Mouse (Mus musculus) stomach, embryonic 14.5 days (tissue): ENCODE measurements around the gene Nr2f1. TPM values are rescaled to one million over a fixed set of nuclear protein-coding genes. Genes with fewer than 3 reads are reported as not detected.
A peak's percentile ranks its signal among the peaks of the same experiment; 100 is the strongest.

Experiments
- ATAC-seq: fragments of 200-750 bp; cut with Nextera tagmentation; 2 replicates; pipeline ENCODE4 v1.8.0; 2017; ENCODE audit warnings: low read depth, moderate TSS enrichment; ENCODE audit not compliant: insufficient number of reproducible peaks, insufficient read depth, low FRiP score
- H3K27ac ChIP-seq: fragments of 300-500 bp; sonication (generic); 2 replicates; pipeline ENCODE4 v1.5.1; 2014; ENCODE audit warnings: mild to moderate bottlenecking, low read length, moderate library complexity, mixed read lengths
- H3K27me3 ChIP-seq: fragments of 300-500 bp; sonication (generic); 2 replicates; pipeline ENCODE4 v1.6.1; 2014; ENCODE audit warnings: low read length, control low read depth, mixed read lengths; ENCODE audit not compliant: control insufficient read depth, insufficient read depth
- H3K36me3 ChIP-seq: fragments of 300-500 bp; sonication (generic); 2 replicates; pipeline ENCODE4 v1.6.1; 2014; ENCODE audit warnings: mild to moderate bottlenecking, control low read depth, low read length, moderate library complexity, mixed read lengths; ENCODE audit not compliant: control insufficient read depth, insufficient read depth
- H3K4me1 ChIP-seq: fragments of 300-500 bp; sonication (generic); 2 replicates; pipeline ENCODE4 v1.6.1; 2014; ENCODE audit warnings: low read length, control low read depth, mixed read lengths; ENCODE audit not compliant: control insufficient read depth, insufficient read depth
- H3K4me2 ChIP-seq: fragments of 300-500 bp; sonication (generic); replicated peaks from 2 replicates; pipeline ENCODE4 v1.6.1; 2014; ENCODE audit warnings: low read depth, low read length, control low read depth
- H3K4me3 ChIP-seq: fragments of 300-500 bp; sonication (generic); 2 replicates; pipeline ENCODE4 v1.5.1; 2014; ENCODE audit warnings: low read depth, low read length, control low read depth
- H3K9ac ChIP-seq: fragments of 300-500 bp; sonication (generic); replicated peaks from 2 replicates; pipeline ENCODE4 v1.6.1; 2014; ENCODE audit warnings: low read depth, mild to moderate bottlenecking, control low read depth, low read length, moderate library complexity, mixed read lengths
- H3K9me3 ChIP-seq: fragments of 300-500 bp; sonication (generic); 2 replicates; pipeline ENCODE4 v1.6.1; 2016; ENCODE audit warnings: low read depth, low read length, control low read depth; ENCODE audit not compliant: control insufficient read depth
- WGBS: fragments of 180-500 bp; shearing (Covaris S2); extraction: QIAGEN DNeasy Blood & Tissue Kit; methylation state at CpG from one replicate; pipeline ENCODE4 v1.1.7; 2014; 5-methylcytosine and 5-hydroxymethylcytosine counted together
- polyA plus RNA-seq: library from polyadenylated mRNA; unstranded; fragments of >200 nt; fragmentation: Nextera tagmentation; extraction: Ambion mirVana; gene quantifications from 2 replicates; pipeline ENCODE4 v1.2.1, GENCODE M21; 2014

Nr2f1 gene
- polyA plus RNA-seq, 1 experiment from 2014 or later = 31.4 TPM

GRCm38 (mm10) chr13:78187833-78188232, 11.7 kb downstream of the Nr2f1 start:
- WGBS = 66% methylated on average over 5 of the region's 5 CpGs
- Histone ChIP-seq H3K4me3 (no peak overlapping the region), H3K27me3 (peaks cover 11% of the 10 kb centered on the region; the same call in 1 of the 2 replicates), H3K4me2 (no peak overlapping the region), H3K4me1 (no peaks in the 10 kb centered on the region; the same call in 1 of the 2 replicates), H3K36me3 (peaks cover 3% of the 10 kb centered on the region), H3K27ac (no peak overlapping the region), H3K9ac (no peak overlapping the region), H3K9me3 (no peaks in the 10 kb centered on the region)
- ATAC-seq = no peak

- no peak for ATAC-seq
- Histone ChIP-seq H3K9me3 (no peaks in the 10 kb centered on the region), H3K9ac (no peak overlapping the region), H3K4me2 (no peak overlapping the region), H3K4me3 (no peak overlapping the region), H3K36me3 (peaks cover 3% of the 10 kb centered on the region), H3K4me1 (peaks cover 3% of the 10 kb centered on the region; the same call in 1 of the 2 replicates), H3K27ac (no peak overlapping the region), H3K27me3 (peaks cover 14% of the 10 kb centered on the region; the same call in 1 of the 2 replicates)
- 38% methylated on average over 12 of the region's 12 CpGs for WGBS
Measured at GRCm38 (mm10) chr13:78186340-78186946, 13.1 kb downstream of the Nr2f1 start.

GRCm38 (mm10) chr13:78184786-78185466, 14.6 kb downstream of the Nr2f1 start:
- Histone ChIP-seq H3K36me3 (peaks cover 3% of the 10 kb centered on the region), H3K27ac (no peak overlapping the region), H3K4me2 (no peak overlapping the region), H3K27me3 (peaks cover 17% of the 10 kb centered on the region; the same call in 1 of the 2 replicates), H3K4me3 (no peak overlapping the region), H3K4me1 (peaks cover 3% of the 10 kb centered on the region; the same call in 1 of the 2 replicates), H3K9me3 (no peaks in the 10 kb centered on the region), H3K9ac (no peak overlapping the region)
- 19% methylated on average over 14 of the region's 14 CpGs for WGBS
- no peak for ATAC-seq

DNA sequence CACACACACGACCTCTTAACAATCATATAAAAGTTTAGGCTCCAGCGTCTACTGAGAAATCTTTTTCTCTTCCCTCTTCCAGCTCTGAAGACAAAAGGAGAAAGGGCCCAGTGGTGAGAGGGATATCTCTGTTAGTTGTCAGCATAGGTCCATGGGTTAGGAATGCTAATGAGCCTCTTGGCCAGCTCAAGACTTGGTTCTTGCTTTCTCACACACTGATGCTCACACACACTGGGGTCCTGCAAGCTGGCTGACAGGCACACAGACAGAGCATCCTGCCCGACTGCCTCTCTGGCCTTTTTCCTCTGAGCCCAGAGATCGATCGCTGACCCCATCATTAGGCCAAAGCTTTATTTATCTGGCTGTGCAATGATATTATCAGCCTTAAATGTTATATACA, 15.6 kb downstream of the Nr2f1 start:
- Histone ChIP-seq H3K36me3 (no peaks in the 10 kb centered on the region; the same call in 1 of the 2 replicates), H3K27ac (peak overlapping the region; percentile 10; the same call in 1 of the 2 replicates), H3K4me1 (peaks cover 3% of the 10 kb centered on the region; the same call in 1 of the 2 replicates), H3K9ac (no peak overlapping the region), H3K4me2 (no peak overlapping the region), H3K4me3 (no peak overlapping the region), H3K9me3 (no peaks in the 10 kb centered on the region), H3K27me3 (peaks cover 21% of the 10 kb centered on the region)
- 28% methylated on average over 5 of the region's 5 CpGs for WGBS
- ATAC-seq = no peak

DNA sequence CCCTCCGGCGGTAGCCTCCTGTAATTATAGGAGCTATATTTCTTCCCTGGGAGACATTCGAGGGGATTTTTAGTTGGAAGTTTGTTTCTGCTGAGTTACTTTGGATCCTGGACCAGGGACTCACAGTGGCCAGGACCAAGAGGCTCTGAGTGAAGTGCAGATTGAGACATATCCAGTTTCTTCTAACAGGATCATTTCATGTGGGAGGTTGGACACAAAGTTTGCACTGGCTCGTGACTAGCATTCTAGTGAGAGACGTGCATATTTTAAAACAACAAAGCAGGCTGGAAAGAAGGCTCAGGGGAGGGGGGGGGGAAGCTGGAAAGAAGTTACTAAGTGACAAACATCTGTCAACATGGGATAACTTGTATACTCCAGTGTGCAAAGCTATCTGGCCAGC, 16.6 kb downstream of the Nr2f1 start:
- Histone ChIP-seq H3K4me1 (peaks cover 3% of the 10 kb centered on the region; the same call in 1 of the 2 replicates), H3K9me3 (no peaks in the 10 kb centered on the region), H3K4me2 (peak overlapping the region; percentile 49; the same call in 1 of the 2 replicates), H3K27me3 (peaks cover 21% of the 10 kb centered on the region), H3K27ac (peak overlapping the region; percentile 68; the same call in 1 of the 2 replicates), H3K9ac (no peak overlapping the region), H3K36me3 (no peaks in the 10 kb centered on the region), H3K4me3 (no peak overlapping the region)
- 13% methylated on average over 5 of the region's 5 CpGs for WGBS
- no peak for ATAC-seq

DNA sequence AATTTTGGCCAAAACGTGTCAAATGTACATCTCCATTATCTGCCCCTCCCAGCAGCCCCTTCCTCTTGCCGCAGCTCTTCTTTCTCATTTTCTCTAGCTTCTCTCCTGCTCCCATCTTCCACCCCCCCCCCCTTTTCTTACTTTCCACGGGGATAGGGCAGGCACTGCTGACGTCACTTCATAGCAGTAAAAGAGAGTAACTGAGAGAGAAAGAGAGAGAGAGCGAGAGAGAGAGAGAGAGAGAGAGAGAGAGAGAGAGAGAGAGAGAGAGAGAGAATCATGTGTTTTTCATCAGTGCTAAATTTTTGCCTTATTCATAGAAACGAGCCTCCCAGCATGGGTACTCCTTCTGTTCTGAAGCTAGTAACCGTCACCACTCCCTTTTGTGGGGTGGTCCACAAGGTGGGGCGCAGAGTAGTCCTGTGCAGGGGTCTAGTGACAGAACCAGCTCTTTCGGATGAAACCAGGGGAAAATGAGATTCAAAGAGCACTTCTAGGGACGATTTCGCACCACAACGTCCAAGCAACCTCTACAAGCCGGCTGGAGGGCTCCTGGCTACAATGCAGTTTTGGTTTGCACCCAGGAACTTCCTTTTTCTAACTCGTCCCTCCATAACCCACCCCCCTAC, 17.5 kb downstream of the Nr2f1 start:
- Histone ChIP-seq H3K4me1 (peaks cover 3% of the 10 kb centered on the region; the same call in 1 of the 2 replicates), H3K27me3 (peaks cover 21% of the 10 kb centered on the region), H3K27ac (peak overlapping the region; percentile 68), H3K4me2 (peak overlapping the region; percentile 49), H3K36me3 (no peaks in the 10 kb centered on the region), H3K9ac (no peak overlapping the region; the same call in 1 of the 2 replicates), H3K4me3 (peak overlapping the region; percentile 22), H3K9me3 (no peaks in the 10 kb centered on the region)
- 4% methylated on average over 14 of the region's 14 CpGs for WGBS
- 0 out of 2 replicates have a peak, but pooled peaks have one; percentile 26 for ATAC-seq

DNA sequence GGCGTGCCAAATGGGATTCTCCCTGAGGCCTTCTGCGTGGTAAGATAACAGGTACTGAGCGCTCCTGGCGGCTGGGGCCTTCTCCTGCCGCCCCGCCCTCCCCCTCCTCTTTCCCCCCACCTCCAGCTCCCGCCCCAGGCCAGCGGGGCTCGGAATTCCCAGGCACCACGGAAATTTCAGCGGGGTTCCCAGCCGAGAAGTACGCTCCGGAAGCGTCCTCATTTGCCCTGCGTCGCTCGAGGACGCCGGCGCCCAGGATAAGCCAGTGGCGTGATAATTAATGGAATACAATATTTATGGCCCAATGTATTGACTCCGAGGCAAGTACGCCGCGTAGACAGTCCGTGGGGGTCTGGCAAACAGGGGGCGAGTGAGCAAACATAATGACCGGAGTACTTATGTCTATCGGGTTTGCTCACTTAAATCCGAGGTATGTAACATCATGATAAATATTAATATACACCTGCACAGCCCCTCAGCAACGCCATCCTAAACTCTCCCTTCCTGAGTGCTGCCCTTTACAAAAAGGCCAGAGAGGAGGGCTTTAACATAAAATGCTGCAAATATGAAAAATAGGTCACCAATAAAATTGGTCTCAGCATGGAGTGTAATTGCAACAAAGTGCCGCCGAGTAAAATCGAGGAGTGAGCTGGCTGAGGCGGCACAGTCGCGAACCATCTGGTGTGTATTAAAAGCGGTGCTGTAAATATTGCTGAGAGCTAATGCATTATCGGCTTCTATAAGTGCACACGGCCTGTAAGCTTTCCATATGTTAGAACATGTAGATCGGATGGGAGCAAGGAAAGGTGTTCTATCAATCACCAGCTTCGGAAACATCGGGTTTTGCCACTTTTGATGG, 18.3 kb downstream of the Nr2f1 start:
- Histone ChIP-seq H3K36me3 (no peaks in the 10 kb centered on the region), H3K9ac (no peak overlapping the region), H3K27me3 (peaks cover 18% of the 10 kb centered on the region), H3K4me3 (peak overlapping the region; percentile 22), H3K27ac (peak overlapping the region; percentile 68; the same call in 1 of the 2 replicates), H3K9me3 (no peaks in the 10 kb centered on the region), H3K4me2 (peak overlapping the region; percentile 49), H3K4me1 (peaks cover 3% of the 10 kb centered on the region; the same call in 1 of the 2 replicates)
- 1% methylated on average over 44 of the region's 44 CpGs for WGBS
- ATAC-seq = no peak; the same call in 1 of the 2 replicates
